Mouse (Mus musculus) intestine, embryonic 15.5 days (tissue): ENCODE results near the gene Ogdhl. TPM values are rescaled to one million over a fixed set of nuclear protein-coding genes. Genes with fewer than 3 reads are reported as not detected.

Source experiments
- polyA plus RNA-seq: library from polyadenylated mRNA; unstranded; fragments of >200 nt; fragmentation: Nextera tagmentation; extraction: Ambion mirVana; gene quantifications from 2 replicates; pipeline ENCODE4 v1.2.1, GENCODE M21; 2015

The Ogdhl gene
- polyA plus RNA-seq, 1 experiment from 2014 or later: 22.5 TPM

Other genes with a start within 250 kb of the Ogdhl start
- gene Oxnad1, start 236.6 kb upstream of the Ogdhl start, polyA plus RNA-seq: 34.8 and 39.1 TPM in 2 replicates
- gene Dph3, start 236.3 kb upstream of the Ogdhl start, polyA plus RNA-seq: 105 and 108 TPM in 2 replicates
- gene Msmb, start 180.0 kb upstream of the Ogdhl start, polyA plus RNA-seq: not detected in 2 replicates
- gene Ncoa4, start 162.2 kb upstream of the Ogdhl start, polyA plus RNA-seq: 164 and 166 TPM in 2 replicates
- gene Timm23, start 120.1 kb upstream of the Ogdhl start, polyA plus RNA-seq: 335 and 338 TPM in 2 replicates
- gene Parg, start 120.1 kb upstream of the Ogdhl start, polyA plus RNA-seq: 35.9 and 37.0 TPM in 2 replicates
- not detected in 2 replicates for gene 1700024G13Rik, start 66.4 kb downstream of the Ogdhl start, polyA plus RNA-seq
- 8.4 TPM in 2 replicates for gene Slc18a3, start 142.8 kb downstream of the Ogdhl start, polyA plus RNA-seq
- gene Chat, start 144.0 kb downstream of the Ogdhl start, polyA plus RNA-seq: 0.89 and 1.4 TPM in 2 replicates
- gene Ercc6, start 191.5 kb downstream of the Ogdhl start, polyA plus RNA-seq: 15.9 and 16.5 TPM in 2 replicates